Mouse (Mus musculus) liver, adult 2 months (tissue): ENCODE results near the gene Hoxa4. TPM values are rescaled to one million over a fixed set of nuclear protein-coding genes. Genes with fewer than 3 reads are reported as not detected.

Experiments used
- DNase-seq: peaks from one replicate; pipeline ENCODE4 v3.0.0-alpha.2; 2011; ENCODE audit warnings: low read depth, low spot score; ENCODE audit errors: extremely low read depth
- H3K27ac ChIP-seq: fragments of 200-500 bp; replicated peaks from 2 replicates; pipeline ENCODE4 v1.5.1; 2012; ENCODE audit warnings: low read depth, mild to moderate bottlenecking, control low read depth, inconsistent platforms, low read length; ENCODE audit not compliant: insufficient read depth
- H3K27me3 ChIP-seq: fragments of 200-500 bp; 2 replicates; pipeline ENCODE4 v1.6.1; 2012; ENCODE audit warnings: mild to moderate bottlenecking, moderate library complexity, low read length, inconsistent platforms; ENCODE audit not compliant: control insufficient read depth, insufficient read depth
- H3K36me3 ChIP-seq: fragments of 200-500 bp; 2 replicates; pipeline ENCODE4 v1.6.1; 2012; ENCODE audit warnings: low read length, inconsistent platforms; ENCODE audit not compliant: control insufficient read depth, insufficient read depth
- H3K4me1 ChIP-seq: fragments of 200-500 bp; 2 replicates; pipeline ENCODE4 v1.6.1; 2011; ENCODE audit warnings: low read length; ENCODE audit not compliant: control insufficient read depth, insufficient read depth
- H3K4me3 ChIP-seq: fragments of 200-500 bp; 2 replicates; pipeline ENCODE4 v1.5.1; 2011; ENCODE audit warnings: low read depth, mild to moderate bottlenecking, control low read depth, low read length, moderate library complexity; ENCODE audit not compliant: insufficient read depth
- H3K79me2 ChIP-seq: fragments of 200-500 bp; 2 replicates; pipeline ENCODE4 v1.6.1; 2012; ENCODE audit warnings: inconsistent platforms, mild to moderate bottlenecking, low read length, moderate library complexity; ENCODE audit not compliant: control insufficient read depth, insufficient read depth
- H3K9ac ChIP-seq: fragments of 200-500 bp; 2 replicates; pipeline ENCODE4 v1.6.1; 2012; ENCODE audit warnings: low read depth, mild to moderate bottlenecking, control low read depth, inconsistent platforms, low read length
- CTCF ChIP-seq: fragments of 200-500 bp; IDR thresholded peaks from 2 replicates; pipeline ENCODE4 v1.5.1; 2011; ENCODE audit warnings: low read depth, low read length, control low read depth
- POLR2A ChIP-seq: fragments of 200-500 bp; IDR thresholded peaks from 2 replicates; pipeline ENCODE4 v1.6.1; 2011; ENCODE audit warnings: low read length, control low read depth; ENCODE audit not compliant: insufficient read depth; ENCODE audit errors: extremely low read depth
- WGBS: fragments of 180-500 bp; shearing (Covaris S2); methylation state at CpG from one replicate; pipeline ENCODE4 v1.1.7; 2018; 5-methylcytosine and 5-hydroxymethylcytosine counted together
- polyA plus RNA-seq: library from polyadenylated mRNA; depleted of rRNA; stranded (reverse); fragments of >200 nt; gene quantifications from 2 replicates; pipeline ENCODE4 v1.2.3, GENCODE M21; 2012
- total RNA-seq: library from RNA; depleted of rRNA; stranded (reverse); fragments of >200 nt; gene quantifications from 2 replicates; pipeline ENCODE4 v1.2.3, GENCODE M21; 2014

The Hoxa4 gene
- total and polyA plus RNA-seq, 2 experiments = 0.23 to 0.28 TPM

GRCm38 (mm10) chr6:52214271-52214670, 22.7 kb upstream of the Hoxa4 start:
- Histone ChIP-seq H3K79me2 (no peaks in the 10 kb centered on the region), H3K4me3 (no peak overlapping the region), H3K27ac (no peak overlapping the region), H3K36me3 (no peaks in the 10 kb centered on the region), H3K9ac (no peak overlapping the region), H3K4me1 (no peaks in the 10 kb centered on the region), H3K27me3 (peaks cover 53% of the 10 kb centered on the region)
- TF ChIP-seq CTCF (no peak), POLR2A (no peak)
- no peak for DNase-seq
- 25% methylated on average over 5 of the region's 5 CpGs for WGBS

GRCm38 (mm10) chr6:52213119-52213986, 21.8 kb upstream of the Hoxa4 start, which contains the start of the genes Hoxa3 and Gm28308:
Gene Hoxa3, minus strand, starts transcription at chr6:52213336.
Gene Gm28308, minus strand, starts transcription at chr6:52213339.
- no peak within 1 kb of the TSS for H3K27ac ChIP-seq
- peaks cover 57% of the 10 kb centered on the region for H3K27me3 ChIP-seq
- no peaks in the 10 kb centered on the region for H3K4me1 ChIP-seq
- TF ChIP-seq POLR2A (no peak), CTCF (no peak)
- no peaks in the 10 kb centered on the region for H3K79me2 ChIP-seq
- no peaks in the 10 kb centered on the region for H3K36me3 ChIP-seq
- H3K4me3 ChIP-seq = peak within 1 kb of the TSS; percentile 34; the same call in 1 of the 2 replicates
- no peak within 1 kb of the TSS for H3K9ac ChIP-seq
- DNase-seq = no peak
- 7% methylated on average over 38 of the region's 38 CpGs for WGBS

- DNase-seq = no peak
- Histone ChIP-seq H3K27ac (no peak overlapping the region), H3K27me3 (peaks cover 55% of the 10 kb centered on the region), H3K9ac (no peak overlapping the region), H3K4me1 (no peaks in the 10 kb centered on the region), H3K79me2 (no peaks in the 10 kb centered on the region), H3K36me3 (no peaks in the 10 kb centered on the region), H3K4me3 (peak overlapping the region; percentile 34; the same call in 1 of the 2 replicates)
- TF ChIP-seq CTCF = no peak
- no peak for TF ChIP-seq POLR2A
- WGBS = 5% methylated on average over 22 of the region's 22 CpGs
These were observed 21.1 kb upstream of the Hoxa4 start for GRCm38 (mm10) chr6:52212556-52213118.

DNA sequence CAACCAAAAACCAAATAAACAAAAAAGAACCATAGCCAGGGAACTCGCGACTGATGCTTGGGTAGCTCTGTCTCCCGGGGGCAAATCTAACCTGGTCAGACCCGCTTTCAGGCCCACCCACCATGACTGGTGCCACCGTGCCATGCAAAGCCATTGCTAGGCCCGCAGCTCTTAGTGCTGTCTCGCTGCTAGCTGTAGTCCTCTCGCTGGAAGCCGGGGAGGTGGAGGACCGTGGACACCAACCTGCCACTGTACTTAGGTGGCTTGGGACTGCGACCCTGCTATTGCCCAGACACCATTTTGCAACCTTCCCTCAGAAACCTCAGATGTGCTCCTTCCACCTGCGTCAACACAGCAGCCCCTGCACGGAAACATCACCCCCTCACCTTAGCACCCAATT, 20.4 kb upstream of the Hoxa4 start:
- TF ChIP-seq CTCF (no peak), POLR2A (no peak)
- Histone ChIP-seq H3K27me3 (peaks cover 48% of the 10 kb centered on the region), H3K4me3 (no peak overlapping the region), H3K79me2 (no peaks in the 10 kb centered on the region), H3K4me1 (no peaks in the 10 kb centered on the region), H3K27ac (no peak overlapping the region), H3K9ac (no peak overlapping the region), H3K36me3 (no peaks in the 10 kb centered on the region)
- no peak for DNase-seq
- 8% methylated on average over 13 of the region's 13 CpGs for WGBS

GRCm38 (mm10) chr6:52211170-52211935, 19.8 kb upstream of the Hoxa4 start:
- no peak overlapping the region for H3K27ac ChIP-seq
- no peaks in the 10 kb centered on the region for H3K79me2 ChIP-seq
- no peak for DNase-seq
- WGBS = 3% methylated on average over 37 of the region's 37 CpGs
- H3K9ac ChIP-seq = no peak overlapping the region
- no peak overlapping the region for H3K4me3 ChIP-seq
- H3K27me3 ChIP-seq = peaks cover 46% of the 10 kb centered on the region
- no peaks in the 10 kb centered on the region for H3K36me3 ChIP-seq
- peak; percentile 84 for TF ChIP-seq CTCF
- TF ChIP-seq POLR2A = no peak
- no peaks in the 10 kb centered on the region for H3K4me1 ChIP-seq
